Mouse (Mus musculus) spleen, adult 12 weeks (tissue): ENCODE data around the gene Hipk1.

Experiments
- DNase-seq: peaks from one replicate; pipeline ENCODE4 v3.0.0; 2022; ENCODE audit warnings: low spot score

Hipk1 gene

DNA sequence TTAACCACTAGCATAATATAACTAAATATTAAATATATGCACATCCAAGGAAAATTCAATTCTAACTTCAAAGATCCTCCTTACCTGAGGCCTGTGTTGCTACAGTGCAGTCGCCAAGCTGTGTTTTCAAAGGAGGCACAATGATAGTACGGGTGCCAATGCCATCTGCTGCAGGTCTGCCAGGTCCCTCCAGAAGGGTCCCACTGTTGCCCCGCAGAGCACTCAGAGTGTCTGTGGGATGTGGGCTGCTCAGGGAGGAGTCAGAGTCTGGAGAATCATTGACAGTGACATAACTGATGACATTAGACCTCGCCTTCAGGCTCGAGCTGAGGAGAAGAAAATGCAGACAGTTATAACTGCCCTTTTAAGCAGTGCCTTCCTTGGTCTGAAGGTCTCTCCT, 44.7 kb downstream of the Hipk1 start:
- no peak for DNase-seq

DNA sequence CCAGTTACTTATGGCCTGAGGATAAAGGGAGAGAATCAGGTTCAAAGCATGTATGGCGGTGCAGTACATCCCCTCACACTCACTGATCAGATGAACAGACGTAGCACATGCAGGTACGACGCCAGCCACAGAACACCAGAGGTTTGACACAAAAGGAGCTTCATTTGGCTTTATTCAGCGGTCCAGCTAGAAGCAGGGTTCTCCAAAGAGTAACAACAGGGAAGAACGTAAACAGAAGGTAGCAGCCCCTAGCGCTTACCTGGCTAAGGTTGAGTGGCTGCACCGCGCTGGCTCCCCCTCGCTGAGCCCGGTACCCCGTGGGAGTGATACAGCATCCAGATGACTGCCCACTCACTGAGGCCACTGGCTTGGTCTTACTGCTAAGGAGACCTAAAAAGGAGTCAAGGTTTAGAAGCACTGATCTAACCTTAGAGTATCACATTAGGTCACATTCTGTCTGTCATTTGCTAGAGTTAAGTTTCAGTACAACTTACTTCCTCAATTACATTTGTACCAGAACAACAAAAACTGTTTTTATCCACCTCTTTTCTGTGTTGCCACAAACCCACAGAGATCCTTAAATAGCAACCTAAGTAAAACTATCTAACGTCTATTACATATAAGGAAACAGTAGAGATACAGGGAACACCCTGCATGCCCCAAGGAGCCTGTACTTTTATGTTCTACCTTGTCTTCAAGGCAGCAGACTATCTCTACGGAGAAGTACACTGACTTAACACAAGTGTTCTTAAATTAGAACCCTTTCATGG, 46.2 kb downstream of the Hipk1 start:
- DNase-seq = no peak

DNA sequence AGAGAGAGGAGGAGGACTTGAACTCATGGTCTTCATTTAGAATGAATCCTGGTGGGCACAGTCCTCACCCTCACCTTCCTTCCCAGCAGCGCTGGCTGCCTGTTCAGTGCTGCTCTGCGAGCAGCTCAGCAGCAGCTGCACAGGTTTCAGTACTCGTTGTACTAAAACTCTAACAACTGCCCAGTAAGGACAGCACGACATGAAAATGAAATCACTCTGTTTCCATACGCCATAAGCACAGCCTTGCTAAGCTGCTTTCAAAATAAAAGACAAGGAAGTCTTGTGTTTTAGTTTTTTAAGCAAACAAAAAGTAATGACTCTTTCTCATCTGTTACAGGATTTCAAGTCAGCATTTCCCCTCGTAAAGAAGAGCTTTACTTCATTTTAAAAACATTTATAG, 48.2 kb downstream of the Hipk1 start:
- DNase-seq = no peak

DNA sequence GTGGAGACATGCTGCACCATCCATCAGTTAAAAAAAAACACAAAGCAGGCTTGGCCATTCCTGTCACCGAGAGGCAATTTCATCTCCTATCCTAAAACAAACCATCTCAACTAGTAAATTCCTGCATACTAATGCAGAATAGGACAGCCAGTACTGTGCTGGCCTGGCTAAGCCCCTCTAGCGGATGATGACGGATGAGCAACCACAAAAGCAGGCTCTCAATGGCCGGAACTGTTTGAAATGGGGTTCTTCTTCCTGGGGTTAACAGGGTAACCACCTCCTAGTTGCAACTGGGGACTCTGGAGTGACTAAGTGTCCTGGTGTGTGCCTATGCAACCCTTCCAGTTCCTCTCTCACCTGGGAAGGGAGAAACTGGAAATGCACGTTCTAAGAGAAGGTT, 51.0 kb downstream of the Hipk1 start:
- no peak for DNase-seq

DNA sequence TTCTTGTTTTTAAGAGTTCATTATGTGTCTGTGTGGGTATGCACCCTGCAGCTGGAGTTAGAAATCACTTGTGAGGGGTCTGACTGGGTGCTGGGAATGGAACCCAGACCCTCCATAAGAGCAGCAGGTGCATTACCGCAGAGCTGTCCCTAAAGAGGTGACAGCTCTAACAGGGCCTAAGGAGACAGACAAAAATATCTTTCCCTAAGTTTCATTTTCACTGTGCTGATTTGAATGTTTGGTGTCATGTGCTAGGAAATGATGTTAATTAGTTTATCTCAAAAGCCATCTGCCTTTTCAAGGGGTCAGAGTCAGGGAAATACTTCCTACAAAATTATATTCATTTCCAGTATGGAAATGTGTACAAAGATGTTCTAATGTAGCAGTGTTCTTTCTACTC, 52.0 kb downstream of the Hipk1 start, which contains the start of gene Gm10964:
Gene Gm10964 (plus strand): TSS at position 38 of the 400 bp plus-strand sequence.
- no peak for DNase-seq

DNA sequence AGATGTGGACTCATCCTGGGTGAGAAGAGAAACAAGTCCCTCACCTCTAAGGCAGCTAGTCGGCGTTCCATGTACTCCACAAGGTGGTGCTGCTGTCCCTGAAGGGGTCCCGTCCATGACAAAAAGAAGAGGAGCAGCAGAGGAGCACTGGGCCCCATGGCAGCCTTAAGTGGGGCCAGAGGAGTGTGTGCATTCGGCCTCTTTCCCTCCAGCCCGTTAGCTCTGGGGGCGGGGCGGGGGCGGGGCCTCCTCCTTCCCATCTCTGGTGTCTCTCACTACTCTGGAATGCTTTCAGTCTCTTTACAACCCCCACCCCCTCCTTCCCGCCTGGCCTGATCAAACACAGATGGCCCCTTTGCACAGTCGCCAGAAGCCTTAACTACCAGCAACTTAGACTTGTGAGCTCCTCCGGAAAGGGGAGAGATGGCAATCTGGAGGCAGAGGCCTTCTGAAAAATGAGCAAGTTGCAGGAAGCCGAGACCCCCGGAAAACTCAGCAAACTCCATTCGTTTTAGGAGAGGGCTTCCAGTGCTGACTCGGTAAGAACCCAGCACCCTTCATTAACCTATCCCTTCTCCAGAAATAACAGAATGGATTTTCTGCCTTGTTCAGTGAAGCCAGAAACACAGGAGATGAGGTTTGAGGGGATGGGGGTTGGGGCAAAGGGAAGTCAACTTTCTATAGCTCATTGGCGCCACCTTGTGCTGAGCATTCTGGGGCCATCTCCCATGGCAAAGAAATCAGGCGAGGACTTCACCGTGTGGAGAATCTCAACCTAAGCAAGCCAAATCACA, 53.4 kb downstream of the Hipk1 start, which contains the start of gene Olfml3:
Gene Olfml3 (minus strand): TSS at position 224 of the 794 bp plus-strand sequence.
- peak; percentile 62 for DNase-seq

DNA sequence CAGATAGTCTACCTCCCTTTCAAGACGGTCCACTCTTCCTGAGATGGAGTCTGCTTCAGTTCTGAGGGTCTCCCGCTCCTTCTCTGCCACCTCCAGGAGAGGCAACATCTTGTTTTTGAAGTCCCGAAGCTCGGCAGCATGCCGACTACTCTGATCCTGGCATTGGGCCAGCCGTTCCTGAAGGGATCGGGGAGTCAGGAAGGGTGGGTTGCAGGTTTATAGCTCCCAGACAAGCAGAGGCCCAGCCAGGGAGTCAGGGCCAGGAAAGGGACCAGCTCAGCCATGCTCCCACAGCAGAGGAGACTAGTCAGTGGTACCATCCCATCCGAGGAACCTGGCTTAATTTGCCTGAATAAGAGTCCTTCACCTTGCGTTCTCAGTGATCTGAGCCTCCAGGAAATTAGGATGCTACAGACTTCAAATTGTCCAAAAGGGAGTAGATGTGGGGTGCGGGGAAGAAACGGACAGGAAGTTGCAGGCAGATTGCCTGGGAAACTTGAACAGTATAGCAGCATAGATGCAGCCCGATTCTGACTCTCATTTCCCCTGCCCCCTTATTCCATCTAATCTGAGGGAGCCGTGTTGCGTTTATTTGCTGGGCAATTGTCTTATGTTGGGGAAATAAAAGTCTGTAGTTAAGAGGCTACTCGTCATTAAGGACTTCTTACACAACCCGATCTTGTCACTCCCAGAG, 54.2 kb downstream of the Hipk1 start:
- DNase-seq = no peak

DNA sequence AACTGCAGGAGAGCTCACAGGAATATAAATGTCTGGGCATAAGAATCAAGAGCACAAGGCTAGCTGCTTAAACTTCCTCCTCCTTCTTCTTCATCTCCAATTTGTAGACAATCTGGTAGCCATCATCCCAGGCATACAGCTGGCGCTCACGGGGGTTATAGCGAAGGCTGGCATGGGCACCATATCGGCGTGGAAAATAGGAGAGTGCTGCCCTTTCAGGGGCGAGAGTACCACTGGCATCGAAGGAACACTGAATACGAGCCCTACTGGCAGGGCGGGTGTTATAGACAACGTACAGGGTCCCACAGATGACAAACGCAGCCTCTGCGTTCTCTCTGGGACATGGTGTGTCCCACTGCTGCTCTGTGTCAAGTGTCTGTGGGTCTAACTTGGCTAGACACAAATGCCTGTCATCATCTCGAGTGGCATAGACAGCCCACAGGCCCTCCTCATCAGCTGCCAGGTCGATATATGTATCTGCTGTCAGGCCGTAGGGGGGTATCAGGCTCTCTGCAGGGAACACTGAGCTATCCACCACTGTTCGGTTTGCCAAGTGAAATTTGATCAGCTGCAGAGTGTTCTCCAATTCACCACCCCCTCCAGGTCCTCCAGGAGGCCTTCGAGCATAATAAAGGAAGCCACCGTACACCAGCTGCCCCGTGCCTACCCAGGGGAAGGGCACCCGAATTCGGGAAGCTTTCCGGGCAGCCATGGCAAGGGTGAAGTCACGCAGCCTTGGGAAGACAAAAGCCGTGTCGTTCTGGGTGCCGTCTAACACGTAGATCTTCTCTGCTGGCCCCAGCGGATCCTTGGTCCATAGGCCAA, 55.4 kb downstream of the Hipk1 start:
- DNase-seq = no peak

DNA sequence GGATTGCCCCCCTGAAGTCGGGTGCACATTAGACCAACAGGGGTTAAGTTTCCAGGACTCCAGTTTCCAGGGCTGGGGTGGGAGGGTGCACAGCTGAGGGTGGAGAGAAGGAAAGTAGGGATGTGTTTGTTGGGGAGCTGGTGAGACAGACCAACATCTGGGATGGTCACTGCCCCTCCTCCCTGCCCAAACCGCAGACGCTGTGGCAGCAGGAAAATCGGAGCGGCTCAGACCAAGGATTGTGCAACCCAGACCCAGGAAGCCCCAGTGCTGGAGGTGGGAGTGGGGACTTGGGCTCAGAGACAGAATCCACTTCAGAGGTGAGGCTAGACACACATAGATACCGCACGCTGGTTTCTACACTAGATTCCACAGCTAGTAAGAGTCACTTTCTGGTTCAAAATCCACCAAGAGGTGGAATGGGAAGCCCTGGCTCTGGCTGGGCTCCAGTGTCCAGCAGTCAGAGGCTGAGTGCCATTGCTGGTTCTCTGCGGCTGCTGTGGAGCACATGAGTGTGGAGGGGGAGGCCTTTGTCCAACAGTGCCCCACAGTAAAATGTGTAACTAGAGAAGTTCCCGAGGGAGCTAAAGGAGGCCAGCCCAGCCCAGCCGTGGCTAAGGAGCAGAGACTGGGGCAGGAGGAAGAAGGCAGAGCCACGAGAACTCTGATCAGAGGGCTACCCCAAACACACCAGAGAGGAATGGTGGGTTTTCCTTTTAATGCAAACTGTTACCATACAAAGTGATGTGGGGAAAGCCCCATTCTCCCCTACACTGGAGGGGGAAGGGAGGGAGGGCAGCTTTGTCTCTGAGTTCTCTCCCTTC, 56.5 kb downstream of the Hipk1 start:
- DNase-seq = no peak

DNA sequence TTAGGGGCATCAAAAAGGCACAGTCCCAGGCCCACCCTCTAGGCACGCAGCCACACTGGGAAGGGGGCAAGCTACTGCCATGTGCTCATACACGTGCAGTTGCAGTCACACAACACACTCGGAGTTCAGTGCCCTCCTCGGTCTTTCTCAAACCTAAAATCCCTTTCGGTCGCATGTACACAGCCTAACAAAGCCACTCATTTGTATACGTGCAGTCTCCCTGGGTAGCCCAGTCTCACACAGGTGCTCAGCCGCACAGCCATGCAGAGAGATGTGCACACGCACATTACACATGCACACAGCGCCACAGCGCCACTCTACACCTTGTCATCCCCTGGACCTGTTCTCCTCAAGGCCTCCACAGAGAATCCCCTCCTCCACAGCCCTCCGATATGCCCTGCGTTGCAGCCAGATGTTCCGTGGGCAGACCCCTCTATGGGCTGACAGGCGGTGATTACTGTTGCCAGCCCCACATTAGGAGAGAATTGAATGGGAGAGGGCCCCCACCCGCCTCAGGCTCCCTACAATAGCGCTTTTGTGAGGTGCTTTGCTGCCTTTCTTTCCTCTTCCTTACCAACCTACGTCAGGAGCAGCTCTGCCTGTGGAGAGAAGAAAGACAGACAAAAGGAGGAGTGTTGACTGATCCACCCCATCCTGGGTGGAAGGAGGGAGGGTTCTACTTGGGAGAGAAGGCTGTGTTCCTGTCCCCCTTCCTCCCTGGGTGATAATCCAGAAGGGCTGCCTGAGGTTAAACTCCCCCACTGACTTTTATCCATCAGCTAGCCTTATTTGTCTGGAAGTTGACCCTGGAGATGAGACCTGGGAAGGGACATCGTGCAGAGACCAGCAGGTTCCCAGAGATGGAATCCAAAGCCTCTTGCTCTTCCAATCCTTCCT, 57.3 kb downstream of the Hipk1 start:
- DNase-seq = no peak

DNA sequence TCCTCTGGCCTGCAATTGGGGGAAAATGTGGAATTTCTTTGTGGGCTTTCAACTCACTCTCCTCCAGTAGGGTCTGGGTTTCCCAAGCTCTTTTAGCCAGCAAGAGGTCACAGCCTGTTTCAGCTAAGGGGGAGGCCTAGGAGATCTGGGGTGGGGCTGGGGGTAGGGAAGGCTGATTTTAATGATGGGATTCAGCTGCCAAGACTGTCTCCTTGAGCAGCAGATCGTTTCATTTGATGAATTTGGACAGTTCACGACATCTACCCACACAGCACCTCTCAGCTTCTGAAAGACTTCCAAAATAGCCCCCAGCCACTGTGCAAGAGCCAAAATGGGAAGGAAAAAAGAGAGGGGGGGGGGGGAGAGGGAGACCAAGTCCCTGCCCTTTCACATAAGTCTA, 58.2 kb downstream of the Hipk1 start:
- no peak for DNase-seq

DNA sequence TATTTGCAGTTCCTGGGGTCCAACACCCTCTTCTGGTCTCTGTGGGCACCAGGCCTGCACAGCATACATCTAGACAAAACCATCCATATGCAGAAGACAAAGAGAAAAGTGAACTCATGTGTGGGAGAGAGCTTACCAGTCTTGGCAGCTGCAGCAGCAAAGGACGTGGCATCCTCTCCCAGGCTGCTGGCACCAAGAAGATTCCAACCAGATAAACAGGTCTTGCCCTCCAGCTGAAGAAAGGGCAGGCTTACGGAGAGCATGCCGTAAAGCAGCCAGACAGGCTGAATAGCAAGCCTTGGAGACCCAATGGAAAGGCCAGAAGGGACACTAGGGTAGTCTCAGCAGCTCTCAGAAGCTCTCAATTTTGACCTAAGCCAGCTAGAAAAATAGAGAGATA, 59.2 kb downstream of the Hipk1 start:
- DNase-seq = no peak

DNA sequence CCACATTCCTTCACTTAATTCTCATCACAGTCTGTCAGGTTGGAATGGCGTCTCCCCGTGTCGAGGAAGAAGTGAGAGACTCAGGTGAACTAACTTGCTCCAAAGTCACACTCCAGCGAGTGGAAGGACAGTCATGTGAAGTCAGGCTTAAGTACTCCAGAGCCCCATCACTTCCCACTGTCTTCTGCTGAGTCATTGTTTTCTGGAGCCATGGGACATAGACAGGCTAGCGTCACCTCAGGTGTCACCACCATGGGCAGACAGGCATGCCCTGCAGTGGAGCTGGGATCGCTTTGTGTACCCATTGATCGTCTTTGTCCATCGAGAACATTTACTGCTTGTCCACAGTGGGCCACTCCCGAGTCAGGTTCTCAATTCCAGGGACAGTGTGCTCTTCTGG, 61.5 kb downstream of the Hipk1 start:
- no peak for DNase-seq

DNA sequence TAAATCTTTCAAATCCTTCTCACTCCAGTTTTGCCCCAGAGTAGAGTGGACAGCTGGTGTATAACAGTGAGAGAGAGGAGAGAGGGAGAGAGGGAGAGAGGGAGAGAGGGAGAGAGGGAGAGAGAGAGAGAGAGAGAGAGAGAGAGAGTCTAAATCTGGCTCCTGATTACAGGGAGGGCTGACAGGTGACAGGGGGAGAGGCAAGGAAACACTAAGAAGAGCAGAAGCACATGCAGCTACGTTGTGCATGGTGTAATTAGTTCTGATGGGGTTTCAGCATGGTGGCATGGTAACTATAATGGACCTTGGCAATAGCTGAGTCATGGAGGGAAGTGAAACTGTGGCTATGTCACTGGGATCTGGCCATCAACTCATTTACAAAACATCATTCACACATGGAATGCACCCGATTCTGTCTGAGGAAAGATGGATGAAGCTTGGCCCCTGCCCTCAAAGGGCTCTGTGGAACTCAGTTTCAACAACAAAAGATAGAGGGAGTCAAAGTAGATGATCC, 63.5 kb downstream of the Hipk1 start:
- DNase-seq = no peak

DNA sequence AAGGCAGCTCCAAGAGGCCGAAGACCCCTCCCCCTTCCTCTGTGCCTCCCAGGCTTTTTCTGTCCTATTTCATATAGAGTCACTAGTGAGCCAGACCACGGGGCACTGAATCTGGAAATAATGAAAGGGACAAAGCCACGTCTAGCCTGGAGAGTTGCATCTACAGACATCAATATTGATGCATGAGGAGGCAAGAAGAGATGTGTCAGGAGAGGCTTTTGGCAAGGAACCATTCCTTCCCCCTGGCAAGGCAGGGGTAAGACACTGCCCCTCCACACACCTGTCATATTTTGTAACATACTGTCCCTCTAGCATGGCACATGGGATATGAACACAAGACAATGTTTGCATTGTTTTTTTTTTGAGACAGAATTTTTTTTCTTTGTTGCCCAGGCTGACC, 64.7 kb downstream of the Hipk1 start:
- no peak for DNase-seq

DNA sequence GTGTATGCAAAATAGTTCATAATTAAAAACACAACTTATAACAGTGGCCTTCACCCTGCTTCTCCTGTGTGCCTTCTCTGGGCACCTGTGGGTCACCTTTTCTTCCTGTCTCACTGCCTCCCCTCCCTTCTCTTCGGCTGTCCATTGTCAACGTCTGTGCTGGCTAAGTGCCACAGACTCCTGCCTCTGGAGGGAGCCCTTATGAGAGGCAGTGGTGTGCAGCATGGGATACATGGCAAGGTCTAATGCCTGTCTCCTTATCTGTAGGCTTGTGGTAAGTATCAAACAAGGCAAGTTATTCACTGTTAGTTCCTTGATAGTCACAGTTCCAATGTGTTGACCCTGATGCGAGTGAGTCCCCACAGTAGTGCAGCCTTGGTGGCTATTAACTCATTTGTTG, 67.2 kb downstream of the Hipk1 start:
- DNase-seq = no peak

DNA sequence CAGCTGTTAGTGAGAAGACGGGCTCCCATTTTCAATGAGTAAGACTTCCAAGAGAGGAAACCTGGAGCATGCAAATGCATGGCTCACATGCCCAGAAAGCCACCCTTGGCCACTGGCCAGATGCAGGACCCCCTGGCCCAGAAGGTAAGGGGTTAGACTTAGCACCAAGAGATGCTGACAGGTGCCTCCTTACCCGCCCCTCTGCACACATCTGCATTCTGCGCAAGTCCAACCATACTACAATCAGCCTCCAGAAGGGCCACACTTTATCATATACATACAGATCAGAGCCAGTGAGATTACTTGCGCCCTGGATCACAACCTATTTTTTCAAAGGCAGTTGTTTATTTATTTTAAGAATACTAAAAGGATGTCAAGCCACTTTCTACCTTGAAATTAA, 72.6 kb downstream of the Hipk1 start:
- no peak for DNase-seq

DNA sequence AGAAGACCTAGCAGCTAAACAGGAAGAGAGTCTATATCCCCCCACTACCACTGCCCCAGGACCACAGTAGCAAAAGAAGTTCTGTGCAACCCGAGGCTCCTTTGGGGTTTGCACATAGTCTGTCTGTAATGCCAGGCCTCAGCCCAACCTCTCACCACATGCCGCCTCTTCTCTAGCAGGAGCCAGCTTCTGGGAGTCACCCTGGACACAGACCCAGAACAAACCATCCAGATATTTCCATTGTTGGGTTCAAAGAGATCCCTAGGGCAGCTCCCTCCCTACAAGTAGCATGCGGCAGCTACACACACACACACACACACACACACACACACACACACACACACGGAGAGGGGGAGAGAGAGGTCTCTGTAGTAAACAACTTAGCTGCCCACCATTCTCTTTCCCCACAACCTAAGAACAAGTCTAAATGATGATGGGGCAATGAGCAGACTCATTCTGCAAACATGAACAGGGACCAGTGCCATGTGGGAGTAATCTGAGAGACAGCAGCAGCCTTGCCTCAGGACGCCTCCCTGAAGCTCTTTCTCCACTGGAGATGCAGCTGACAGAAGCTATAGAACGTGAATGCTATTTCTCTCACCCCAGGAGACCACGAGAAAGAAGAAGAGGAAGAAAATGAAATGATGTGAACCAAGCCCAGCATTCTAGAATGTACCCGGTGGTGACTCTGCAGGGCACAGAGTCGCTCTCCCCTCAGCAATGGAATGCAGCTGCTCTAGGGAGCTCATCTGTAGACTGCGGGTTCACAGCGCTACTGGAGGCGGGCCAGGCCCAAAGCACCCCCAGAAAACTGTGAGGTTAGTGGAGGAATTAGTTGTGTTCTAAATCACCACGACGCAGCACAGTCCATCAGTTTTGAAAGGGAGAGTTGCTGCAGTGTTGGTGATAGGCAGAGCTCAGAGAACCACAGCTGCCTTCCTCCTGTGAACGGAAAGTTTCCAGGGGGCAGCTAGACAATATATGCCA, 74.3 kb downstream of the Hipk1 start:
- no peak for DNase-seq
